Mouse (Mus musculus) heart, embryonic 15.5 days (tissue): ENCODE data around the gene Adamtsl4. TPM values are rescaled to one million over a fixed set of nuclear protein-coding genes. Genes with fewer than 3 reads are reported as not detected.

ENCODE experiments used
- ATAC-seq: fragments of 200-750 bp; cut with Nextera tagmentation; replicated peaks from 2 replicates; pipeline ENCODE4 v1.8.0; 2017; ENCODE audit warnings: low read depth, moderate TSS enrichment; ENCODE audit not compliant: insufficient number of reproducible peaks, insufficient read depth, low FRiP score
- H3K27ac ChIP-seq: fragments of 300-500 bp; sonication (generic); 2 replicates; pipeline ENCODE4 v1.5.1; 2015; ENCODE audit warnings: mild to moderate bottlenecking, inconsistent platforms
- H3K27me3 ChIP-seq: fragments of 300-500 bp; sonication (generic); 2 replicates; pipeline ENCODE4 v1.6.1; 2015; ENCODE audit warnings: inconsistent platforms
- H3K36me3 ChIP-seq: fragments of 300-500 bp; sonication (generic); 2 replicates; pipeline ENCODE4 v1.6.1; 2015; ENCODE audit warnings: mild to moderate bottlenecking, inconsistent platforms
- H3K4me1 ChIP-seq: fragments of 300-500 bp; sonication (generic); replicated peaks from 2 replicates; pipeline ENCODE4 v1.6.1; 2015; ENCODE audit warnings: inconsistent platforms
- H3K4me2 ChIP-seq: fragments of 300-500 bp; sonication (generic); 2 replicates; pipeline ENCODE4 v1.6.1; 2015; ENCODE audit warnings: inconsistent platforms, mild to moderate bottlenecking, moderate library complexity
- H3K4me3 ChIP-seq: fragments of 300-500 bp; sonication (generic); 2 replicates; pipeline ENCODE4 v1.5.1; 2015; ENCODE audit warnings: mild to moderate bottlenecking, inconsistent platforms
- H3K9ac ChIP-seq: fragments of 300-500 bp; sonication (generic); 2 replicates; pipeline ENCODE4 v1.6.1; 2015; ENCODE audit warnings: mild to moderate bottlenecking, inconsistent platforms
- H3K9me3 ChIP-seq: fragments of 300-500 bp; sonication (generic); replicated peaks from 2 replicates; pipeline ENCODE4 v1.6.1; 2016; ENCODE audit warnings: inconsistent platforms
- WGBS: fragments of 180-500 bp; shearing (Covaris S2); methylation state at CpG from one replicate; pipeline ENCODE4 v1.1.7; 2015; ENCODE audit warnings: mixed read lengths; 5-methylcytosine and 5-hydroxymethylcytosine counted together
- polyA plus RNA-seq: library from polyadenylated mRNA; unstranded; fragments of >200 nt; fragmentation: Nextera tagmentation; extraction: Ambion mirVana; gene quantifications from 2 replicates; pipeline ENCODE4 v1.2.1, GENCODE M21; 2015

Adamtsl4 gene
- polyA plus RNA-seq, 1 experiment from 2014 or later = 6.9 TPM

GRCm38 (mm10) chr3:95686492-95687167, 1.1 kb downstream of the Adamtsl4 start:
- H3K4me2 ChIP-seq = peak overlapping the region; percentile 82
- H3K4me1 ChIP-seq = peaks cover 74% of the 10 kb centered on the region
- H3K9me3 ChIP-seq = no peaks in the 10 kb centered on the region
- H3K9ac ChIP-seq = peak overlapping the region; percentile 54; the same call in 1 of the 2 replicates
- H3K36me3 ChIP-seq = no peaks in the 10 kb centered on the region
- peak overlapping the region; percentile 91 for H3K27ac ChIP-seq
- peak; percentile 16; the same call in 1 of the 2 replicates for ATAC-seq
- no peaks in the 10 kb centered on the region for H3K27me3 ChIP-seq
- peak overlapping the region; percentile 52 for H3K4me3 ChIP-seq
- WGBS = 48% methylated on average over 10 of the region's 10 CpGs

- H3K9ac ChIP-seq = no peak overlapping the region
- no peak for ATAC-seq
- no peaks in the 10 kb centered on the region for H3K36me3 ChIP-seq
- no peak overlapping the region for H3K4me2 ChIP-seq
- H3K27ac ChIP-seq = 0 out of 2 replicates have a peak overlapping the region, but pooled peaks have one; percentile 24
- WGBS = 75% methylated on average over 2 of the region's 2 CpGs
- no peak overlapping the region for H3K4me3 ChIP-seq
- peaks cover 83% of the 10 kb centered on the region for H3K4me1 ChIP-seq
- no peaks in the 10 kb centered on the region for H3K9me3 ChIP-seq
- no peaks in the 10 kb centered on the region for H3K27me3 ChIP-seq
These were observed 2.0 kb downstream of the Adamtsl4 start for GRCm38 (mm10) chr3:95685701-95686100.

- no peak for ATAC-seq
- WGBS = 74% methylated on average over 4 of the region's 4 CpGs
These were observed 2.4 kb downstream of the Adamtsl4 start for GRCm38 (mm10) chr3:95685301-95685700.

GRCm38 (mm10) chr3:95684846-95685245, 2.9 kb downstream of the Adamtsl4 start:
- no peaks in the 10 kb centered on the region for H3K27me3 ChIP-seq
- no peak overlapping the region for H3K27ac ChIP-seq
- no peak overlapping the region for H3K4me2 ChIP-seq
- H3K36me3 ChIP-seq = no peaks in the 10 kb centered on the region
- no peak for ATAC-seq
- WGBS = 36% methylated on average over 8 of the region's 8 CpGs
- no peak overlapping the region for H3K4me3 ChIP-seq
- H3K4me1 ChIP-seq = peaks cover 76% of the 10 kb centered on the region
- no peaks in the 10 kb centered on the region for H3K9me3 ChIP-seq
- no peak overlapping the region for H3K9ac ChIP-seq

More at GRCm38 (mm10) chr3:95685301-95685700, 2.4 kb downstream of the Adamtsl4 start:
- H3K9me3 ChIP-seq = no peaks in the 10 kb centered on the region
- no peak overlapping the region for H3K4me3 ChIP-seq
- 0 out of 2 replicates have a peak overlapping the region, but pooled peaks have one; percentile 24 for H3K27ac ChIP-seq
- no peak overlapping the region for H3K4me2 ChIP-seq
- H3K9ac ChIP-seq = no peak overlapping the region
- no peaks in the 10 kb centered on the region for H3K27me3 ChIP-seq
- peaks cover 80% of the 10 kb centered on the region for H3K4me1 ChIP-seq
- H3K36me3 ChIP-seq = no peaks in the 10 kb centered on the region

- ATAC-seq = no peak
- Histone ChIP-seq H3K4me3 (no peak overlapping the region), H3K27me3 (no peaks in the 10 kb centered on the region), H3K9ac (no peak overlapping the region), H3K36me3 (no peaks in the 10 kb centered on the region), H3K4me2 (no peak overlapping the region), H3K4me1 (peaks cover 57% of the 10 kb centered on the region), H3K27ac (no peak overlapping the region), H3K9me3 (no peaks in the 10 kb centered on the region)
- WGBS = 53% methylated on average over 5 of the region's 5 CpGs
These were observed 4.8 kb downstream of the Adamtsl4 start for GRCm38 (mm10) chr3:95682878-95683277.

- no peak overlapping the region for H3K4me3 ChIP-seq
- no peaks in the 10 kb centered on the region for H3K36me3 ChIP-seq
- H3K4me2 ChIP-seq = 0 out of 2 replicates have a peak overlapping the region, but pooled peaks have one; percentile 15
- WGBS = 26% methylated on average over 11 of the region's 11 CpGs
- 0 out of 2 replicates have a peak overlapping the region, but pooled peaks have one; percentile 1 for H3K9ac ChIP-seq
- H3K4me1 ChIP-seq = peaks cover 56% of the 10 kb centered on the region
- H3K9me3 ChIP-seq = no peaks in the 10 kb centered on the region
- no peak overlapping the region for H3K27ac ChIP-seq
- ATAC-seq = no peak
- no peaks in the 10 kb centered on the region for H3K27me3 ChIP-seq
These were observed 6.4 kb downstream of the Adamtsl4 start for GRCm38 (mm10) chr3:95681365-95681764.

- Histone ChIP-seq H3K36me3 (no peaks in the 10 kb centered on the region), H3K4me1 (peaks cover 57% of the 10 kb centered on the region), H3K9ac (no peak overlapping the region), H3K27ac (no peak overlapping the region), H3K27me3 (no peaks in the 10 kb centered on the region), H3K4me3 (no peak overlapping the region), H3K4me2 (no peak overlapping the region), H3K9me3 (no peaks in the 10 kb centered on the region)
- WGBS = 71% methylated on average over 6 of the region's 6 CpGs
- no peak for ATAC-seq
These were observed 7.0 kb downstream of the Adamtsl4 start for GRCm38 (mm10) chr3:95680673-95681072.

- no peaks in the 10 kb centered on the region for H3K9me3 ChIP-seq
- H3K4me1 ChIP-seq = peaks cover 60% of the 10 kb centered on the region
- H3K36me3 ChIP-seq = no peaks in the 10 kb centered on the region
- H3K9ac ChIP-seq = no peak overlapping the region
- no peak overlapping the region for H3K4me2 ChIP-seq
- no peak overlapping the region for H3K4me3 ChIP-seq
- no peaks in the 10 kb centered on the region for H3K27me3 ChIP-seq
- ATAC-seq = no peak
- WGBS = 86% methylated on average over 8 of the region's 8 CpGs
- H3K27ac ChIP-seq = no peak overlapping the region
These were observed 8.2 kb downstream of the Adamtsl4 start for GRCm38 (mm10) chr3:95679551-95679950.

- 68% methylated on average over 19 of the region's 19 CpGs for WGBS
- Histone ChIP-seq H3K4me3 (no peak overlapping the region), H3K4me2 (no peak overlapping the region), H3K9me3 (no peaks in the 10 kb centered on the region), H3K9ac (no peak overlapping the region), H3K27ac (peak overlapping the region; percentile 97; the same call in 1 of the 2 replicates), H3K27me3 (no peaks in the 10 kb centered on the region), H3K4me1 (peaks cover 66% of the 10 kb centered on the region), H3K36me3 (no peaks in the 10 kb centered on the region)
- ATAC-seq = no peak
These were observed 10.2 kb downstream of the Adamtsl4 start for GRCm38 (mm10) chr3:95677420-95678090.

- Histone ChIP-seq H3K27ac (peak overlapping the region; percentile 97), H3K27me3 (no peaks in the 10 kb centered on the region), H3K4me3 (no peak overlapping the region), H3K36me3 (no peaks in the 10 kb centered on the region), H3K9me3 (no peaks in the 10 kb centered on the region), H3K4me2 (no peak overlapping the region), H3K4me1 (peaks cover 72% of the 10 kb centered on the region), H3K9ac (no peak overlapping the region)
- 60% methylated on average over 15 of the region's 15 CpGs for WGBS
- ATAC-seq = no peak
These were observed 10.8 kb downstream of the Adamtsl4 start for GRCm38 (mm10) chr3:95676745-95677419.
